Mouse (Mus musculus) left cerebral cortex, adult 2 months (tissue): Measurements from ENCODE around the gene Msi2. TPM values are rescaled to one million over a fixed set of nuclear protein-coding genes. Genes with fewer than 3 reads are reported as not detected.

ENCODE experiments used
- DNase-seq, 2 experiments: peaks; one replicate each; pipeline ENCODE4 v3.0.0; 2021 to 2022; ENCODE audit warnings: low spot score in 2 of 2, mixed read lengths in 1 of 2; ENCODE audit errors: extremely low spot score in 1 of 2
- H3K27ac ChIP-seq: fragments of 200-600 bp; 2 replicates; pipeline ENCODE4 v1.8.1; 2022
- H3K4me3 ChIP-seq: fragments of 200-600 bp; 2 replicates; pipeline ENCODE4 v1.8.1; 2022
- CTCF ChIP-seq: fragments of 200-600 bp; IDR thresholded peaks from 2 replicates; pipeline ENCODE4 v1.8.1; 2022; ENCODE audit warnings: antibody characterized with exemption, mild to moderate bottlenecking, moderate library complexity
- intact Hi-C: fragments of 180-260 bp; cut with DNase I; formaldehyde crosslinking; loops from one replicate; pipeline ENCODE4 v1.15.1; 2025
- total RNA-seq, 2 experiments: library from RNA; stranded (reverse); gene quantifications; 2 replicates each; pipeline ENCODE4 v1.2.3; 2021

Gene Msi2
- total RNA-seq, 2 experiments from 2014 or later = 126 to 140 TPM

DNA sequence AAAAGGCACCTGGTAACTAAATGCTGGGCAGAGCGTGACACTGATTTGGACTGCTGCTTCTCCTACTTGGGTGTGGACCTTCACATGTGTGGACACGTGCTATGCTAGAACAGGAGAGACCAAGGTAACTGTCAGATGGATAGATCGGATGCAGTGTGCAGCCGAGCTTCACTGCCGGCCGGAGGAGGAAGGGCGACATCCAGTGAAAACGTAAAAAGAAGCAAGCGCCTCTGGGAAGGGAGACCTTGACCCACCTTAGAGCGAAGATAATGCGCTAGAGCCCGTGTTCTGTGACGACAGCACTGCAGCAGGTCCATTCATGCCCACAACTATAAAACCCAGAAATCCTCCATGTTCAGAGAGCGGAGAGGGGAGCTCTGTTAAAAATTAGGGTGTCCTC is 50.0 kb downstream of the Msi2 start:
- no peak for DNase-seq
- TF ChIP-seq CTCF = no peak
- intact Hi-C loops = no loop called here
- Histone ChIP-seq H3K27ac (no peak overlapping the region), H3K4me3 (no peak overlapping the region)

DNA sequence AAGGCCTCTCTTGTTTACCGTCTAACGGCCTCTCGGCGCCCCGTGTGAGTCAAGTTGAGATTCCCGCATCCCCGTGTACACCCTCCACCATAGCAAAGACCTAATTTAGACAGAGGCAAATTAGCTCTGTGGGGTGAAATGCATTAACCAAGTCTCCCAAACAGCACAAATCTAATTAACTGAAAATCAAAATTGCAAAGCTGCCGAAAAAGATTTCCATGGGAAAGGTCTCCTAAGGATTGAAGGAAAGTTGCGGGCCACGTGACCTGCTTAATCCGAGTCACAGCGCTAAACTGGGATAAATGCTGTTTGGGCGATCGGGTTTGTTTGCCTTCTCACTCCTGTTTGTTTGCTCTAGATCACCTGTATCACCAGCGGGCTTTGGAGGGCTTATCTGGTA is 52.5 kb downstream of the Msi2 start:
- no peak overlapping the region for H3K4me3 ChIP-seq
- TF ChIP-seq CTCF = no peak
- no peak overlapping the region for H3K27ac ChIP-seq
- intact Hi-C loops = no loop called here
- DNase-seq = no peak

DNA sequence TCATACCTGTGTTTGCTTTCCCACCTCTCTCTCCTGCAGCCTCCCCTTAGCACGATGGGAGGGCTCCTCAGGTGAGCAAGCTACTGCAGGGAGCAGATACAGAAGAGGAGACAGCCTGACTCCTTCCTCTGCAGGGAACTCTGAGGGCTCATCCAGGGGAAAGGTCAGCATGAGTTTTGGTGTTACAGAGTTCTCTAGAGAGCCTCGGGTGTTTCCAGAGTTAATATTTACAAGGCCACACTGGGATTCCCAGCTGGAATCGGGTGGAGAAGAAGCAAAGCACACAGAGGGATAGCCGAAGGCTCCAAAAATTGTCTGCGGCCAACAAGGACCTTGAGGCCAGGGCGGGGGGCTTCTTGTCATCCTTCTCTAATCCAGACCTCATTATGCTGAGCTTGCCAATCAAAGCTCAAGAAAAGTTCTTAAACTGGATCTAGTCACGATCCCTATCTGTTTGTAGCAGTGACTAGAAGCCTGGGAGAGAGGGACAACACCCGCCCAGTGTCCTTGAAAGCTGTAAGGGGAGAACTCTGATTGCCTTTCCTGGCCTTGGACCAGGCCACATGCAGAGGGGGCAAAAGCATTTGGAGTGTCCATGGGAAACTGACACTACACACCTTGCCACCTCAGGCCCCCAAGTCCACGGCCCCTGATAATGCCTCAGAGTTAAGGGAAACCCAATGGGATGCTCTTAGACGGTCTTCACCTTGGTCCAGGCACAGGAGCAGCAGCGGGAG is 56.7 kb downstream of the Msi2 start:
- H3K4me3 ChIP-seq = no peak overlapping the region
- intact Hi-C loops = no loop called here
- DNase-seq = no peak
- TF ChIP-seq CTCF = no peak
- peak overlapping the region; percentile 66 for H3K27ac ChIP-seq

DNA sequence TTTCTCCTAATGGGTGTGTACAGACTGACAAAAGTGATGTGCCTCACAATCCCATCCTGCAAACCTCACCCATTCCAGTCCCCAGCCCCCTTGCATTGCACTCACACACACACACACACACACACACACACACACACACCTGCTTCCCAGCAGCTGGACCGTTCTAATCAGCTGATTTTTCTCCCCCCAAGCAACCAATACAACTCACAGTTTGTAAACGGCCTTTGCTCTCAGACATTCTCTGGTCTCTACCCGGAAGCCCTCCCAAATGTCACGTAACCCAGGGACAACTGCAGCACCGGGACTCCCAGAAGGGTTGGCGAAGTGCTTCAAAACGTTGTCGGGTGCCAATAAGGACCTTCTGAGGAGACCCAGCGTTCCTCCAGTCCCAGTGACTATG is 57.9 kb downstream of the Msi2 start:
- H3K27ac ChIP-seq = peak overlapping the region; percentile 63
- intact Hi-C loops = no loop called here
- no peak overlapping the region for H3K4me3 ChIP-seq
- TF ChIP-seq CTCF = no peak
- DNase-seq = no peak

DNA sequence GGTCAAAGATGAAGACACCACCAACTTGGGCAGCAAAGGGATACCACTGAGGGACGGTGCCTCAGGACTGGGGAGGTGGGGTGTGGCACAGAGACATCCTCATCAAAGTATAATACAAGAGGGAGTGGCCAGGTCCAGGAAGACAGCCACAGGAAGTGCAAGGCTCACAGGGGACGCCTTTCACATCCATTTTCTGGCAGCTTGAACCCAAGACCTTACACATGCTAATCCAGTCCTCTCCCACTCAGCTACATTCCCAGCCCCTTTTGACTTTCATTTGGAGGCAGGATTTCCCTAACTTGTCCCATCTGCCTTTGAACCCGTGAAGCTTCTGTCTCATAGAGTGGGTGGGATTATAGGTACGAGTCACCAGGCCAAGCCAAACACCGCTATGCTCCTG is 59.4 kb downstream of the Msi2 start:
- TF ChIP-seq CTCF = no peak
- H3K4me3 ChIP-seq = no peak overlapping the region
- no peak for DNase-seq
- intact Hi-C loops = no loop called here
- no peak overlapping the region for H3K27ac ChIP-seq

DNA sequence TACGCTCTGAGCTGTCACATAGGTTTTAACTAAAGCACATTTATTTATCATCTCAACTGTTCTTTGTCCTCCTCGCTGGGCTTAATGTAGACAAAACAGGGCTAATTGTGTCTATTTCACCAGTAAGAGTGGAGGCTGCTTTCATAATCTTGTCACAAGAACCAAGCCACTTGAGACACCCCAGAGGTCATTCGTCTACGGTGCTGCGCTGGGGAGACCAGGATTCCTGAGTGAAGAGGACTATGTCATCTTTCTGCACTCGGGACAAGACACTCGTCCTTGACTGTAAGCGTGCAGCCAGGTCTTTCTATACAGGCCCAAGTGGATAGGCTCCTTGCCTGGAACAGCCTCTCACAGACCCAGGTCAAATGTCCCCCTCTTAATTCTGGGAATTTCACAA is 62.5 kb downstream of the Msi2 start:
- intact Hi-C loops = no loop called here
- TF ChIP-seq CTCF = no peak
- no peak for DNase-seq
- Histone ChIP-seq H3K27ac (no peak overlapping the region), H3K4me3 (no peak overlapping the region)

DNA sequence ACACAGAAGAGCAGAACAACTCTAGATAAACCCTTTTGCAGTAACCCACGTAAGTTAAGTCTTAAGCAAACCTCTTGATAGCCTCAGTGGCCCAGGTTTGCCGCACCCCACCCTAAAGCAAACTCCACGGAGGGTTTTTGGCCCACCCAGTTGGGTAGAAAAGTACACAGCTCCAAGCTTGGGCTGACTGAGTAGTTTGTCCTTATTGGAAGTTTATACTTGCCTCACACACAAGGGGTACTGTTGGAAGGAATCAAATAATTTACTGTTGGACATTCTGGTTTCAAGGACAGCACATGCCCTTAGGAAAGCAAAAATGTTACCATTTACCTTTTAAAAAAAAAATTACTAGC is 63.1 kb downstream of the Msi2 start:
- no peak overlapping the region for H3K4me3 ChIP-seq
- no peak for TF ChIP-seq CTCF
- no peak for DNase-seq
- intact Hi-C loops = no loop called here
- H3K27ac ChIP-seq = peak overlapping the region; percentile 28; the same call in 1 of the 2 replicates

DNA sequence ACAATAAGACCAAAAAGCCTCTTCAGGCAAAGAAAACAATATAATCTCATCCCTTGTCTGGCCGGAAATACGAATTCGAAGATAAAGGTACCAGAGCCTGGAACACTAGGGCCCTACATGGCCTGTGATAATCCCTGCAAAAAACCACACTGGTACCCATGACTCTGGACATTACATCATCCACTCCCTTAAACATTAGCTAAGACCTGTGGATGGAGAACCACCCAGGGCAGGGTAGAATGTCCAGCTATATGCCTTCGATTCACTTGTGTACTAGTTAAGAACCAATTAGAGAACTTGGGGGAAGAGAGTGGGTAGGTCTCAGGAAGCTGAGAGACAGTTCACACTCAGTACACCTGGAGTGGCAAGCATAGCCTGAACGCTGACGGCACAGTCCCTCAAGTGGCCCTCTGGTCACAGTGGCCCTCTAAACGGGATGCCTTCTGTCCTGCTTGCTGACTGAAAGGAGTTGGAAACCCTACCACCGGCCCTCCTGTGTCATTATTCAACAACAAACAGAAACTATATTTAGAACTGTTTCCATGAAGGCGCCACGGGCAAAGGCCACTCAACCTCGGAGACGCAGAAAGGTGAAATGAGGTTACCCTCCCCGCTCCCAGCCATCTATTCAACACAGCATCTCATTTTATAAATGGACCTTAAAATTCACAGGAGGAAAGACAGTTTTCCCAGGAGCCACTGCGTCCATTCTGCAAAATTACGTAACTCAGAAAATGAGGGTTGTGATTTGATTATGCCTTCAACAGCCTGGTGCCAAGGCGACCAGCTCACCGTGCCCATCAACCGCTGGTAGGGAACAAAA is 63.7 kb downstream of the Msi2 start:
- no peak overlapping the region for H3K4me3 ChIP-seq
- intact Hi-C loops = no loop called here
- no peak for TF ChIP-seq CTCF
- no peak for DNase-seq
- H3K27ac ChIP-seq = peak overlapping the region; percentile 73

DNA sequence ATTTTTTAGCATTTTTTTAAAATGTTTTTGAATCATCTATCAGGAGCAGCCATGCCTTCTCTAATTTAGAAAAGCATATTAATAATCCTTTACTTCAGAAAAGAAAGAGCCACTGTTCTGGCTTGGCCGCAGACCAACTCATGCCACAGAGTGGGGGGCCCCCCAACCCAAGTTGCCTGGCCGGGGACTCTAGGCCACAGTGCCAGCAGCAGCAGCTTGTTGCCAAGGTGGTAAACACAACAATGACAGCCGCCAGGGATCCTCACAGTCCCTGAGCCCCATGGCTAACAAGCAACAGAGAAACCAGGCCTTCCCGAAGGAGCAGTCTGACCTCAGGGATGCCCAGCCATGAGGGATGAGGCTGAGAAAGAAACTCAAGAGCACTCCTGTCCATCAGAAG is 68.0 kb downstream of the Msi2 start:
- intact Hi-C loops = no loop called here
- no peak for TF ChIP-seq CTCF
- Histone ChIP-seq H3K4me3 (no peak overlapping the region), H3K27ac (peak overlapping the region; percentile 9; the same call in 1 of the 2 replicates)
- DNase-seq = peak; percentile 29 to 44

DNA sequence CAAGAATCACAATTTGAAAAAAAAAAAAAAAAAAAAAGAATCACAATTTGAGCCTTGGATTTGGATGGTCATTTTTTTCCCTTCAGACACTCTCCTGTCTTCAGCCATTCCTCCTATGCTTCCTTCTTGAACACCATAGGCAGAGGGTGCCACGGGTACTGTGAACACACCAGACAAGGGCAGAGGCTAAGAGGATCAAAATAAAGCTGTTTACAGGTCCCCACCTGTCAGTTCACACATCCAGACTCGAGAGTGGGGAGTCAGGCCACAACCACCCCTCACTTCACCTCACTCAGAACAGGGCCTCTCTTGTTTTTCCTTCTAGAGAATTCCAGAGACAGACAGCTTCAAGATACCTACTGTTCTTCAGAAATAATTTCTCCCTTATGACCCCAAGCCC is 69.3 kb downstream of the Msi2 start:
- DNase-seq = no peak
- intact Hi-C loops = no loop called here
- TF ChIP-seq CTCF = no peak
- Histone ChIP-seq H3K4me3 (no peak overlapping the region), H3K27ac (no peak overlapping the region)

DNA sequence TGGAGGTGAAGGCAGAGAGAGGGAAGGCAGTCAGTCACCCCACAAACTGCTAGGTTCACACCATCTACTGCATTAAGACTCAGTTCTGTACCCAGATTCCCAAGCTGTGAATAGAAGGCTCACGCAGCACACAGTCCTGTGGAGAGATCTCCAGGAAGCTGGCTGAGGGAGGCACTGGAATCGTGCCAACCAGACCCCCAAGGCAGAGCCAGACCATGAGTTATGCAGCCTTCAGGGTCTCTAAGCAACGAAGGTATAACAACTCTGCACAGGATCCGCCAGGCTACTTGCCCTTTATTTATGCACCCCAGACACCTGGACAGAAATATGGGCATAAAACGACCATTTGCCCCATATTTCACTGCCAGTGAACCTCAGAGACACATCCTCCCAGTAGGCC is 69.9 kb downstream of the Msi2 start:
- Histone ChIP-seq H3K27ac (no peak overlapping the region), H3K4me3 (no peak overlapping the region)
- intact Hi-C loops = no loop called here
- no peak for TF ChIP-seq CTCF
- DNase-seq = no peak

DNA sequence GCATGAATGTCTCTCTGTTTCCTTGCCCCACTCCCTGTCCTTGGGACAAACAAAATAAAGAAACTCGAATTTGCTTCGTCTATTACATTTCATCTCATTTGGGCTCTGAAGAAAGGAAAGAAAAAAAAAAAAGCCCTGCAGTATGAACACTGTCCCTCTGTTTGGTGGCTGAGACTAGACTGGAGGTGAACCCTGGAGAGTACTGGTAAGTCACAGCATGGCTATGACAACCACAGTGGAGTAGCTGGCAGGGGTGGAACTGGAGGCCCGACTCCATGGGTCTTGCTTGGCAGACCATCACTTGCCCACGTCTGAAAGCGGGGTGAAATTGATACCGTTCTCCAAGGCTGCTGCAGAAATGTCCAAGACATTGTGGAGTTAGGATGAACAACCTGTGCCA is 71.8 kb downstream of the Msi2 start:
- intact Hi-C loops = no loop called here
- Histone ChIP-seq H3K4me3 (no peak overlapping the region), H3K27ac (peak overlapping the region; percentile 24; the same call in 1 of the 2 replicates)
- no peak for TF ChIP-seq CTCF
- no peak for DNase-seq

DNA sequence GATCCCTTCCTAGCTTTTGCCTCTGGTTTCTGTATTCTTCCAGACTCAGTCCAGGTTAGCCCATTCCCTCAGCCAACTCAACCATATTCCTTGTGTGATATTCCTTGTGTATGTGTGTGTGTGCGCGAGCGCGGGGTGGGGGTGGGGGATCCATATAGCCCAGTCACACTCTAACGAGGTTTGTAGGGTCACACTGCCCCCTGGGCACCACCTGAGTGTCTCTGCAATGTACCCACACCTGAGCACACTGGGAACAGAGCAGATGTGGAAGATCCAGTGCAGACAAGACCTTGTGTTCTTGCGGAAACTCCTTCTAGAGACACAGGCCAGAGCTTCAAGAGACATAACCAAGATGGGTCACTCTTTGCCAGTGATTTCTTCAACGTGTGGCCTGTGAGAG is 72.5 kb downstream of the Msi2 start:
- no peak for TF ChIP-seq CTCF
- intact Hi-C loops = no loop called here
- peak overlapping the region; percentile 61 for H3K27ac ChIP-seq
- no peak overlapping the region for H3K4me3 ChIP-seq
- DNase-seq = no peak
